Comparison of ENCODE assay signal across 14 mouse cellular contexts in genomic region chr9:103696967-103697366, GRCm38 (mm10).
DNase-seq lines count a peak whose midpoint lies in the region; ATAC-seq and TF ChIP-seq lines count a peak whose summit lies in the region.
"Had no signal": no experiment of that assay in that cellular context is flagged by ENCODE, and none has a peak within 500 bp of the region (broad histone marks: within the 10 kb centered on the region; RNA-seq: fewer than 3 reads in every experiment).

No protein-coding gene starts in this region.

- peak overlapping the region; percentile 70 for H3K27ac ChIP-seq in hindbrain, embryonic 14.5 days
- no peak overlapping the region for H3K27ac ChIP-seq in hindbrain, postnatal 0 days
- H3K27ac ChIP-seq in thymus, adult 2 months (ENCODE audit: control insufficient read depth, insufficient read depth, low read length), result no peak overlapping the region
- H3K27ac ChIP-seq: embryonic facial prominence, embryonic 12.5 days; liver, embryonic 13.5 days; macrophage had no signal

- TF ChIP-seq CTCF in hindbrain, postnatal 0 days (IDR thresholded peaks at IDR 0.05; ENCODE audit: low read depth), result no peak
- no peak for TF ChIP-seq CTCF in thymus, adult 2 months (IDR thresholded peaks at IDR 0.05; ENCODE audit: borderline replicate concordance, control insufficient read depth, extremely low read depth, insufficient read depth, low read length, poor library complexity)

- no peaks in the 10 kb centered on the region for H3K36me3 ChIP-seq in hindbrain, embryonic 14.5 days (replicated peaks; ENCODE audit: control insufficient read depth, insufficient read depth)
- H3K36me3 ChIP-seq in hindbrain, postnatal 0 days (ENCODE audit: insufficient read depth, low read length), result no peaks in the 10 kb centered on the region
- no peaks in the 10 kb centered on the region for H3K36me3 ChIP-seq in thymus, adult 2 months (ENCODE audit: control insufficient read depth, insufficient read depth, low read length)
- H3K36me3 ChIP-seq: embryonic facial prominence, embryonic 12.5 days; liver, embryonic 13.5 days had no signal

- H3K9ac ChIP-seq in hindbrain, embryonic 14.5 days, result no peak overlapping the region; the same call in 1 of the 2 replicates
- H3K9ac ChIP-seq in hindbrain, postnatal 0 days (replicated peaks; ENCODE audit: low read length), result no peak overlapping the region
- H3K9ac ChIP-seq: embryonic facial prominence, embryonic 12.5 days; liver, embryonic 13.5 days had no signal

- TF ChIP-seq POLR2A in thymus, adult 2 months (IDR thresholded peaks at IDR 0.05; ENCODE audit: control insufficient read depth, extremely low read depth, insufficient read depth, low read length, poor library complexity), result no peak

- H3K9me3 ChIP-seq in hindbrain, embryonic 14.5 days (ENCODE audit: control insufficient read depth, low read length), result no peaks in the 10 kb centered on the region
- H3K9me3 ChIP-seq in hindbrain, postnatal 0 days (ENCODE audit: low read length), result no peaks in the 10 kb centered on the region
- H3K9me3 ChIP-seq: liver, embryonic 13.5 days had no signal

- DNase-seq in hindbrain, embryonic 14.5 days (ENCODE audit: low spot score), result no peak
- no peak for DNase-seq in hindbrain, postnatal 0 days (ENCODE audit: low spot score)
- DNase-seq in thymus, postnatal 14 days, result peak; percentile 6
- DNase-seq in thymus, adult 2 months, result no peak
- DNase-seq in layer of hippocampus, postnatal 36 days, result peak; percentile 28 to 42
- peak; percentile 48 for DNase-seq in telencephalon, adult 2 months (ENCODE audit: low read depth, low spot score)
- DNase-seq in urinary bladder, adult 2 months (ENCODE audit: low spot score), result no peak
- DNase-seq: cerebellum, adult 9-10 months; liver, embryonic 13.5 days; spleen, adult 18-20 months had no signal

- peaks cover 13% of the 10 kb centered on the region for H3K4me1 ChIP-seq in hindbrain, embryonic 14.5 days (replicated peaks; ENCODE audit: control insufficient read depth, insufficient read depth, low read length)
- H3K4me1 ChIP-seq in hindbrain, postnatal 0 days (ENCODE audit: insufficient read depth, low read length), result peaks cover 10% of the 10 kb centered on the region
- H3K4me1 ChIP-seq in thymus, adult 2 months (replicated peaks; ENCODE audit: control insufficient read depth, insufficient read depth, low read length), result peaks cover 2% of the 10 kb centered on the region
- H3K4me1 ChIP-seq: liver, embryonic 13.5 days had no signal

- ATAC-seq in hindbrain, embryonic 14.5 days (ENCODE audit: low FRiP score), result no peak
- ATAC-seq in hindbrain, postnatal 0 days, result no peak
- no peak for ATAC-seq in megakaryocyte progenitor cell, adult 5-6 weeks (replicated peaks; ENCODE audit: poor library complexity)
- ATAC-seq: intestine, postnatal 0 days had no signal

- no peak overlapping the region for H3K4me2 ChIP-seq in hindbrain, embryonic 14.5 days (replicated peaks)
- no peak overlapping the region for H3K4me2 ChIP-seq in hindbrain, postnatal 0 days (ENCODE audit: low read depth, low read length)
- H3K4me2 ChIP-seq: embryonic facial prominence, embryonic 12.5 days; liver, embryonic 13.5 days had no signal

- no peak overlapping the region for H3K4me3 ChIP-seq in hindbrain, embryonic 14.5 days (replicated peaks; ENCODE audit: low read length)
- no peak overlapping the region for H3K4me3 ChIP-seq in hindbrain, postnatal 0 days (ENCODE audit: low read length)
- no peak overlapping the region for H3K4me3 ChIP-seq in thymus, adult 2 months (ENCODE audit: control insufficient read depth, insufficient read depth, low read length)
- H3K4me3 ChIP-seq: embryonic facial prominence, embryonic 12.5 days; liver, embryonic 13.5 days had no signal

- H3K27me3 ChIP-seq in hindbrain, embryonic 14.5 days (ENCODE audit: control insufficient read depth, insufficient read depth, low read length), result no peaks in the 10 kb centered on the region
- H3K27me3 ChIP-seq in hindbrain, postnatal 0 days (ENCODE audit: insufficient read depth, low read length), result no peaks in the 10 kb centered on the region
- H3K27me3 ChIP-seq in thymus, adult 2 months (ENCODE audit: control insufficient read depth, insufficient read depth, low read length), result no peaks in the 10 kb centered on the region
- H3K27me3 ChIP-seq: embryonic facial prominence, embryonic 12.5 days; liver, embryonic 13.5 days had no signal

- 62% methylated on average over 6 of the region's 6 CpGs for WGBS in hindbrain, embryonic 14.5 days
- WGBS in hindbrain, postnatal 0 days, result 54% methylated on average over 6 of the region's 6 CpGs
- 34% methylated on average over 6 of the region's 6 CpGs for WGBS in thymus, adult 2 months

Comparison
In these comparisons a context has a peak if more than half of its experiments do, and no peak if none do; other contexts are left out.
1. DNase-seq: peak in thymus, postnatal 14 days (single experiment), layer of hippocampus, postnatal 36 days (2 of 2) and telencephalon, adult 2 months (single experiment); none in hindbrain, embryonic 14.5 days (single experiment), hindbrain, postnatal 0 days (single experiment), thymus, adult 2 months (single experiment) and urinary bladder, adult 2 months (single experiment).